Mouse (Mus musculus) lung, postnatal 0 days (tissue): ENCODE data around the gene Ttc7. TPM values are rescaled to one million over a fixed set of nuclear protein-coding genes. Genes with fewer than 3 reads are reported as not detected.

Experiments
- ATAC-seq: fragments of 200-750 bp; cut with Nextera tagmentation; 2 replicates; pipeline ENCODE4 v1.8.0; 2017; ENCODE audit warnings: moderate library complexity
- DNase-seq: peaks from one replicate; pipeline ENCODE4 v3.0.0-alpha.2; 2016; ENCODE audit warnings: low spot score
- H3K27ac ChIP-seq: fragments of 300-500 bp; sonication (generic); 2 replicates; pipeline ENCODE4 v1.5.1; 2014; ENCODE audit warnings: antibody characterized with exemption, mild to moderate bottlenecking, low read length, mixed read lengths
- H3K27me3 ChIP-seq: fragments of 300-500 bp; sonication (generic); replicated peaks from 2 replicates; pipeline ENCODE4 v1.6.1; 2014; ENCODE audit warnings: low read length, mixed read lengths; ENCODE audit not compliant: insufficient read depth
- H3K36me3 ChIP-seq: fragments of 300-500 bp; sonication (generic); 2 replicates; pipeline ENCODE4 v1.6.1; 2014; ENCODE audit warnings: low read length, mixed read lengths; ENCODE audit not compliant: insufficient read depth
- H3K4me1 ChIP-seq: fragments of 300-500 bp; sonication (generic); 2 replicates; pipeline ENCODE4 v1.6.1; 2014; ENCODE audit warnings: antibody characterized with exemption, low read depth, low read length, mixed read lengths; ENCODE audit not compliant: insufficient read depth
- H3K4me2 ChIP-seq: fragments of 300-500 bp; sonication (generic); replicated peaks from 2 replicates; pipeline ENCODE4 v1.6.1; 2014; ENCODE audit warnings: low read depth, mild to moderate bottlenecking, low read length, moderate library complexity, mixed read lengths
- H3K4me3 ChIP-seq: fragments of 300-500 bp; sonication (generic); 2 replicates; pipeline ENCODE4 v1.5.1; 2014; ENCODE audit warnings: low read depth, low read length
- H3K9ac ChIP-seq: fragments of 300-500 bp; sonication (generic); replicated peaks from 2 replicates; pipeline ENCODE4 v1.6.1; 2014; ENCODE audit warnings: low read depth, mild to moderate bottlenecking
- H3K9me3 ChIP-seq: fragments of 300-500 bp; sonication (generic); 2 replicates; pipeline ENCODE4 v1.6.1; 2016; ENCODE audit warnings: low read length, mixed read lengths
- CTCF ChIP-seq: IDR thresholded peaks from 2 replicates; pipeline ENCODE4 v1.5.1; 2016; ENCODE audit warnings: antibody characterized with exemption, mild to moderate bottlenecking
- EP300 ChIP-seq: IDR thresholded peaks from 2 replicates; pipeline ENCODE4 v1.6.1; 2016; ENCODE audit warnings: antibody characterized with exemption, mild to moderate bottlenecking, control low read depth
- WGBS: fragments of 180-500 bp; shearing (Covaris S2); extraction: QIAGEN DNeasy Blood & Tissue Kit; methylation state at CpG from one replicate; pipeline ENCODE4 v1.1.7; 2014; 5-methylcytosine and 5-hydroxymethylcytosine counted together
- polyA plus RNA-seq: library from polyadenylated mRNA; unstranded; fragments of >200 nt; fragmentation: Nextera tagmentation; extraction: Ambion mirVana; gene quantifications from 2 replicates; pipeline ENCODE4 v1.2.1, GENCODE M21; 2015

Gene Ttc7
- polyA plus RNA-seq, 1 experiment from 2014 or later = 16.4 TPM

DNA sequence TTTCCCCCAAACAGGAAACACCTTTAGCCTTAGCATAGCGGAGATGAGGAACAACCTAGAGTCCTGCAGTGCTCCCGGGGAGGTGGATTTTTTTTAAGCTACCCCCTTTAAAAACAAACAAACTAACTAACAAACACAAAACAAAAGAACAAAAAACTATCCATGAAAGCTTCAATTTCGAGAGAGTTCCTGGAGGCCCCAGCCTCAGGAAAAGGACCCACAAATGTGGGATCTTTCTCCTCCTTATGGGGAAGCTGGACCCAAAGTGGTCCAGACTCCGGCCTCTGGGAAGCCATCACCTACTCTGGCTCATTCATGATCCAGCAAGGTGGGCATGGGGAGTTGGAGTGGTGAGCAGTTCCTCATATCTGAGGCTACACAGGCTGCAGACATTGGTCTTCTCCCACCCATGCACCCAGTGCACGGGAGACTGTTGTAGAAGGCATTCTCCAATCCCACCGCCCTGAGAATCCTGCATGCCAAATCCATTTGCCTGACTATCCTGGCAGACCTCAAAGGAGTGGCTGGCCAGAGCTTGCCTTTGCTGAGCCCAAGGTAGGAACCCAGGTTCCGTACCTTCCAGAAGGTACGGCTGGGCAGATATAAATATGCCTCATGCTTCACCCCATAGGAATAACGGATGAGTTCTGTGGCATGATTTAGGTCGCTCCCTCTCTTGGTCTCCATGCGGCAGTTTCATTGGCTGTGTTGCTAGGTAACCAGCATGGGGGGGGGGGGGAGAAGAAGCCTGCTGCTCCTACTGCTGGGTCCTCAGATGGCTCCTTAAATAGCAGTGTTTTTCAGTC lies 48.9 kb downstream of the Ttc7 start:
- Histone ChIP-seq H3K27me3 (no peaks in the 10 kb centered on the region), H3K27ac (no peak overlapping the region), H3K9ac (no peak overlapping the region), H3K4me1 (no peaks in the 10 kb centered on the region), H3K36me3 (no peaks in the 10 kb centered on the region), H3K9me3 (no peaks in the 10 kb centered on the region), H3K4me3 (no peak overlapping the region), H3K4me2 (no peak overlapping the region)
- ATAC-seq (no peak), DNase-seq (no peak)
- 34% methylated on average over 11 of the region's 11 CpGs for WGBS
- TF ChIP-seq CTCF (no peak), EP300 (no peak)

DNA sequence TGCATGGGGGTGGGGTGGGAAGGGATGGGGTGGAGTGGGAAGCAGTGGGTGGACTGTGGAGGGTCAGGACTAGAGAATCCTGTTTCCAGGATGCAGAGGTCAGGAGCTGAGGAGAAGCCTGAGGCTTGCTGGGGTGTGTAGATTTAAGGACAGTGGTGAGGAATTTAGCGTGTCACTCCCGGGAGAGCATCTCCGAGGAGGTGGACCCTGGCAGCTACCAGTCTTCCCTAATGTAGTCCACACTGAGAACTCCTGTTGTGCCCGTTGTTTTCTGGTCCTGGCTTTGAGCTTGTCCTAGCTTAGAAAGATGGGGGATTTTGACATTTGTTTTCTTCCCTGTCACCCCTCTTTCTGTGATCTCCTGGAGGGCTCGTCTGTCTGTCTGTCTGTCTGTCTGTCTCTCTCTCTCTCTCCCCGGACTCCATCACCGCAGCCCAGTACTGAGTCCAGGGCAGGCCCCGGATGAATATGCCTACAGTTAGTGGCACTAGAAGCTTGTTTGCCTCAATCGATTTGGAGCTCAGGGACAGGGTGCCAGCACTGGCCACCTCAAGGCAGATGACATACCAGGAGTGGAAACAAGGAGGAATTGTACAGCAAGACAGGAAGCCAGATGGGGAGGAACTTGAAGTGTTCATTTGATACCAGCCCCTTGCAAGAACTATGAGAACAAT lies 49.6 kb downstream of the Ttc7 start:
- Histone ChIP-seq H3K9me3 (no peaks in the 10 kb centered on the region), H3K27me3 (no peaks in the 10 kb centered on the region), H3K4me2 (no peak overlapping the region), H3K9ac (no peak overlapping the region), H3K4me1 (no peaks in the 10 kb centered on the region), H3K36me3 (no peaks in the 10 kb centered on the region), H3K4me3 (no peak overlapping the region), H3K27ac (no peak overlapping the region)
- no peak for DNase-seq
- WGBS = 54% methylated on average over 9 of the region's 9 CpGs
- TF ChIP-seq CTCF (no peak), EP300 (no peak)
- no peak for ATAC-seq

DNA sequence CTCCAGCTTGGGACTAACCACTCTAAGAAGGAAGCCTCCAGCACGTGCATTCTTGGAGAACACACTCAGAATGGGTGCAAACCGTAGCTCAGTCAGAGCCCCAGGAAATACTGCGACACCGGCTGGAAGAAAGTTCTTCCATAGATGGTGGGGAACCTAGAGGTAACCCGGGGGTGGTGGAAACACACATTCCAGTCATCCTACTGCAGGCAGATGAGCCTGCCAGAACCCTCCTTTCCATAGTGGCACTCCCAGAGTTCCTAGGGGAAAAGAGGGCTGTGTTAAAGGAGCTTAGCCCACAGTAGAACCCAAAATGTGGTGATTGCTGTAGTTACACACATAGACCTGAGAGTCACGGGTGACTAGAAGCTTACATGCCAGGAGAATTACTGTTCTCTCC lies 50.2 kb downstream of the Ttc7 start:
- no peaks in the 10 kb centered on the region for H3K36me3 ChIP-seq
- H3K27me3 ChIP-seq = no peaks in the 10 kb centered on the region
- H3K4me2 ChIP-seq = no peak overlapping the region
- no peaks in the 10 kb centered on the region for H3K4me1 ChIP-seq
- 71% methylated on average over 6 of the region's 6 CpGs for WGBS
- no peak overlapping the region for H3K9ac ChIP-seq
- H3K27ac ChIP-seq = no peak overlapping the region
- ATAC-seq (no peak), DNase-seq (no peak)
- no peak overlapping the region for H3K4me3 ChIP-seq
- TF ChIP-seq CTCF = no peak
- TF ChIP-seq EP300 = no peak
- H3K9me3 ChIP-seq = no peaks in the 10 kb centered on the region

DNA sequence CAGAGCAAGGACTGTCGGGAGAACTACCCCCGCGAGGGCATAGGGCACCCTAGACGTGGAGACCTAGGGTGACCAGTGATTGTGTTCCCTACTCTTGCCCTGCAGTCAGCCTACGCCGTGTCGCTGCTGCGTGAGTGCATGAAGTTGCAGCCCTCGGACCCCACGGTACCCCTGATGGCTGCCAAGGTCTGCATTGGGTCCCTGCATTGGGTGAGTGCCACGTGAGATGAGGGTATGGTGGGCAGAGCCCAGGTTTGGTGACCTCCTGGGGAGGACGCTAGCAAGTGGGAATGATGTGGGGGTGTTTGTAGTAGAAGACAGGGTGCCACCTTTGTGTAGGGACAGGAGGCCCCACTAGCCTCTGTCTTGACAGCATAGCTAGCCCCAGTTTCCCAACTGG lies 51.5 kb downstream of the Ttc7 start:
- no peak overlapping the region for H3K27ac ChIP-seq
- no peak overlapping the region for H3K4me3 ChIP-seq
- WGBS = 95% methylated on average over 12 of the region's 12 CpGs
- no peaks in the 10 kb centered on the region for H3K4me1 ChIP-seq
- DNase-seq (no peak), ATAC-seq (no peak)
- H3K9ac ChIP-seq = no peak overlapping the region
- TF ChIP-seq CTCF (no peak), EP300 (no peak)
- no peak overlapping the region for H3K4me2 ChIP-seq
- H3K36me3 ChIP-seq = no peaks in the 10 kb centered on the region
- H3K9me3 ChIP-seq = no peaks in the 10 kb centered on the region
- H3K27me3 ChIP-seq = no peaks in the 10 kb centered on the region

DNA sequence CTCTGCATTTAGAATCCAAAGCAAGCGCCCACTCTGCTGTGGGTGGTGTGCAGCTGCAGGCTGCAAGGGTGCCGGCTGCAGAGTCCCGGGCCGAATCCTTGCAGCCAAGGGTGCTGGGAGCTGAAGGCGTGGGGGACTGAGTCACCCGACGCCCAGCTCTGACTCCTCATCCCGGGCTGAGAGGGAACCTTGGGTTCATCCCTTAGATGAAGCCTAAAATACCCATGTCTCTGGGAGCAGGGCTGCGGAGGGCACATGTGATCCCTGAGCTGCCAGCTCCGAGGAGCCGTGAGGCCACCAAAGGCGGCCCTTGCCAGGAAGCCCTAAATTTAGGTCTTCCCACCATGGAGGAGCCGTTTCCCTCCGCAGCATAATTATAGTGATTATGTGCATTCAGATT lies 52.5 kb downstream of the Ttc7 start:
- no peak overlapping the region for H3K9ac ChIP-seq
- no peaks in the 10 kb centered on the region for H3K36me3 ChIP-seq
- H3K4me3 ChIP-seq = no peak overlapping the region
- ATAC-seq (no peak), DNase-seq (no peak)
- 91% methylated on average over 14 of the region's 14 CpGs for WGBS
- no peak overlapping the region for H3K4me2 ChIP-seq
- H3K4me1 ChIP-seq = no peaks in the 10 kb centered on the region
- no peak for TF ChIP-seq CTCF
- TF ChIP-seq EP300 = no peak
- H3K27me3 ChIP-seq = no peaks in the 10 kb centered on the region
- H3K9me3 ChIP-seq = no peaks in the 10 kb centered on the region
- H3K27ac ChIP-seq = no peak overlapping the region

DNA sequence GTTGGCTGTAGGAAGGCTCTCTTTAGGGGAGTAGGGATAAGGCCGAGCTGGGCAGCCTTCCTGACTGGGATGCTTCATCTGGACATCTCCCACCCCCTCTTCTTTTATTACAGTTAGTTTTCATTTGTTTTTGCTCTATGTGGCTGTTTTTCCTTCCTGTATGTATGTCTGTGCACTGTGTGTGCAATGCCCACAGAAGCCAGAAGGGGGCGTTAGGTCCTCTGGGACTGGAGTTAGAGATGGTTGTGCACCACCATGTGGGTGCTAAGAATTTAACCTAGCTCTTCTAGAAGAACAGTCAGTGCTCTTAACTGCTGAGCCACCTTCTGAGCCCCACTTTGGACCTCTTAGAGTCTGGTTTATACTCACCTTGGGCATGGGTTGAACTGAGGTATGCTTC lies 53.0 kb downstream of the Ttc7 start:
- Histone ChIP-seq H3K9ac (no peak overlapping the region), H3K36me3 (no peaks in the 10 kb centered on the region), H3K4me1 (no peaks in the 10 kb centered on the region), H3K4me3 (no peak overlapping the region), H3K27me3 (no peaks in the 10 kb centered on the region), H3K27ac (no peak overlapping the region), H3K4me2 (no peak overlapping the region), H3K9me3 (no peaks in the 10 kb centered on the region)
- DNase-seq (no peak), ATAC-seq (no peak)
- 82% methylated on average over 2 of the region's 2 CpGs for WGBS
- TF ChIP-seq EP300 = no peak
- peak; percentile 34 for TF ChIP-seq CTCF
